16 mouse cellular contexts compared by ENCODE assay signal in the genomic region with DNA sequence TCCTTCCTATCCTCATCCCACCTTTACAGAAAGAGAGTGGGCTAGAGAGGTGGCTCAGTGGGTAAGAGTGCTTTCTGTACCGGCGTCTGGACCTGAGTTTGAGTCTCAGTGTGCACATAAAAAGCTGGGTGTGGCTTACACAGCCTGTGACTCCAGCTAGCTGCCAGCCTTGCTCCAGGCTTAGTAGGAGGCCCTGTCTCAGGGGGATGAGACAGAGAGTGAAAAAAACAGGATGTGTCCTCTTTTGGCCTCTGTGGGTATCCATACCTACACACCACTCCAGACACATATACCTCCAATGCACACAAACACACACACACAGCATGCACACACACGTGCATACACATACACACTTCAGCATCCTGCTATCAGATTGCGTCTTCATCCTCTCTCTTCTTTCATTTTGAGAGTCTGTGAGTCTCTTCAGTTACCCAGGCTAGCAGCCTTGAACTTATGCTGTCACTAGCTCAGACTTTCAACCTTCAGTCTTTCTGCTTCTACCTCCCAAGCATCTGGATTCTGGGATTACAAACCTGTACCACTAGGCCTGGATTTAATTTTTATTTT. TPM values are rescaled to one million over a fixed set of nuclear protein-coding genes. Genes with fewer than 3 reads are reported as not detected.
DNase-seq lines count a peak whose midpoint lies in the region; ATAC-seq lines count a peak whose summit lies in the region.
"Had no signal": no experiment of that assay in that cellular context is flagged by ENCODE, and none has a peak within 500 bp of the region (broad histone marks: within the 10 kb centered on the region; RNA-seq: fewer than 3 reads in every experiment).

No protein-coding gene starts in this region.

- peaks cover 11% of the 10 kb centered on the region; the same call in 1 of the 2 replicates for H3K4me1 ChIP-seq in forebrain, embryonic 14.5 days (ENCODE audit: control insufficient read depth, insufficient read depth, low read length)
- peaks cover 20% of the 10 kb centered on the region for H3K4me1 ChIP-seq in forebrain, embryonic 15.5 days
- peaks cover 21% of the 10 kb centered on the region for H3K4me1 ChIP-seq in midbrain, embryonic 12.5 days
- peaks cover 13% of the 10 kb centered on the region; the same call in 1 of the 2 replicates for H3K4me1 ChIP-seq in midbrain, embryonic 14.5 days (ENCODE audit: control insufficient read depth, insufficient read depth, low read length)
- H3K4me1 ChIP-seq in embryonic facial prominence, embryonic 15.5 days = peaks cover 30% of the 10 kb centered on the region

- H3K27me3 ChIP-seq in forebrain, embryonic 14.5 days (replicated peaks; ENCODE audit: control insufficient read depth, insufficient read depth, low read length) = no peaks in the 10 kb centered on the region
- no peaks in the 10 kb centered on the region for H3K27me3 ChIP-seq in forebrain, embryonic 15.5 days
- no peaks in the 10 kb centered on the region for H3K27me3 ChIP-seq in midbrain, embryonic 12.5 days
- H3K27me3 ChIP-seq in midbrain, embryonic 14.5 days (ENCODE audit: control insufficient read depth, insufficient read depth, low read length) = no peaks in the 10 kb centered on the region
- no peaks in the 10 kb centered on the region for H3K27me3 ChIP-seq in embryonic facial prominence, embryonic 15.5 days
- H3K27me3 ChIP-seq: lung, embryonic 15.5 days had no signal

- H3K4me3 ChIP-seq in forebrain, embryonic 14.5 days (ENCODE audit: low read depth, low read length) = no peak overlapping the region
- H3K4me3 ChIP-seq in forebrain, embryonic 15.5 days = no peak overlapping the region
- no peak overlapping the region for H3K4me3 ChIP-seq in midbrain, embryonic 12.5 days
- H3K4me3 ChIP-seq in midbrain, embryonic 14.5 days (replicated peaks; ENCODE audit: low read depth, low read length) = no peak overlapping the region
- no peak overlapping the region for H3K4me3 ChIP-seq in embryonic facial prominence, embryonic 15.5 days (replicated peaks)
- H3K4me3 ChIP-seq: lung, embryonic 15.5 days had no signal

- no peak for ATAC-seq in forebrain, embryonic 14.5 days
- ATAC-seq in forebrain, embryonic 15.5 days (replicated peaks) = no peak
- no peak for ATAC-seq in midbrain, embryonic 12.5 days (ENCODE audit: low FRiP score, low read depth)
- no peak for ATAC-seq in midbrain, embryonic 14.5 days (ENCODE audit: low FRiP score, low TSS enrichment)
- ATAC-seq in embryonic facial prominence, embryonic 15.5 days (ENCODE audit: insufficient number of reproducible peaks, low FRiP score, low TSS enrichment, low read depth) = no peak

- 82% methylated on average over 4 of the region's 4 CpGs for WGBS in forebrain, embryonic 14.5 days
- WGBS in forebrain, embryonic 15.5 days = 87% methylated on average over 4 of the region's 4 CpGs
- WGBS in midbrain, embryonic 12.5 days = 88% methylated on average over 4 of the region's 4 CpGs
- WGBS in midbrain, embryonic 14.5 days = 81% methylated on average over 4 of the region's 4 CpGs
- WGBS in embryonic facial prominence, embryonic 15.5 days = 65% methylated on average over 4 of the region's 4 CpGs

- no peak overlapping the region for H3K9ac ChIP-seq in forebrain, embryonic 14.5 days (ENCODE audit: low read length)
- no peak overlapping the region for H3K9ac ChIP-seq in forebrain, embryonic 15.5 days (replicated peaks)
- H3K9ac ChIP-seq in midbrain, embryonic 12.5 days (replicated peaks) = no peak overlapping the region
- no peak overlapping the region for H3K9ac ChIP-seq in midbrain, embryonic 14.5 days (replicated peaks; ENCODE audit: low read length)
- H3K9ac ChIP-seq in embryonic facial prominence, embryonic 15.5 days = no peak overlapping the region
- H3K9ac ChIP-seq: lung, embryonic 15.5 days had no signal

- no peak overlapping the region for H3K4me2 ChIP-seq in forebrain, embryonic 14.5 days (ENCODE audit: low read length)
- H3K4me2 ChIP-seq in forebrain, embryonic 15.5 days (replicated peaks) = no peak overlapping the region
- no peak overlapping the region for H3K4me2 ChIP-seq in midbrain, embryonic 12.5 days (replicated peaks)
- H3K4me2 ChIP-seq in midbrain, embryonic 14.5 days (ENCODE audit: low read length) = no peak overlapping the region
- no peak overlapping the region for H3K4me2 ChIP-seq in embryonic facial prominence, embryonic 15.5 days (replicated peaks)
- H3K4me2 ChIP-seq: lung, embryonic 15.5 days had no signal

- no peaks in the 10 kb centered on the region for H3K9me3 ChIP-seq in forebrain, embryonic 14.5 days (replicated peaks; ENCODE audit: control insufficient read depth, low read length)
- H3K9me3 ChIP-seq in forebrain, embryonic 15.5 days = no peaks in the 10 kb centered on the region
- H3K9me3 ChIP-seq in midbrain, embryonic 12.5 days = no peaks in the 10 kb centered on the region
- H3K9me3 ChIP-seq in midbrain, embryonic 14.5 days (ENCODE audit: control insufficient read depth, low read length) = no peaks in the 10 kb centered on the region
- H3K9me3 ChIP-seq in embryonic facial prominence, embryonic 15.5 days (replicated peaks) = no peaks in the 10 kb centered on the region
- H3K9me3 ChIP-seq: G1E; lung, embryonic 15.5 days had no signal

- H3K27ac ChIP-seq in forebrain, embryonic 14.5 days (ENCODE audit: low read depth, low read length) = 0 out of 2 replicates have a peak overlapping the region, but pooled peaks have one; percentile 21
- no peak overlapping the region for H3K27ac ChIP-seq in forebrain, embryonic 15.5 days (replicated peaks)
- H3K27ac ChIP-seq in midbrain, embryonic 12.5 days (replicated peaks) = 0 out of 2 replicates have a peak overlapping the region, but pooled peaks have one; percentile 74
- H3K27ac ChIP-seq in midbrain, embryonic 14.5 days (replicated peaks; ENCODE audit: low read depth, low read length) = no peak overlapping the region; the same call in 1 of the 2 replicates
- H3K27ac ChIP-seq in embryonic facial prominence, embryonic 15.5 days (replicated peaks) = 0 out of 2 replicates have a peak overlapping the region, but pooled peaks have one; percentile 5
- H3K27ac ChIP-seq: lung, embryonic 15.5 days had no signal

- H3K36me3 ChIP-seq in forebrain, embryonic 14.5 days (ENCODE audit: control insufficient read depth, insufficient read depth, low read length) = no peaks in the 10 kb centered on the region
- H3K36me3 ChIP-seq in forebrain, embryonic 15.5 days = no peaks in the 10 kb centered on the region
- no peaks in the 10 kb centered on the region for H3K36me3 ChIP-seq in midbrain, embryonic 12.5 days
- H3K36me3 ChIP-seq in midbrain, embryonic 14.5 days (ENCODE audit: control insufficient read depth, insufficient read depth, low read length) = no peaks in the 10 kb centered on the region
- no peaks in the 10 kb centered on the region for H3K36me3 ChIP-seq in embryonic facial prominence, embryonic 15.5 days
- H3K36me3 ChIP-seq: G1E; lung, embryonic 15.5 days had no signal

- DNase-seq in forebrain, embryonic 14.5 days (ENCODE audit: low spot score) = no peak
- DNase-seq in midbrain, embryonic 14.5 days = no peak
- peak; percentile 29 for DNase-seq in naive thymus-derived CD4-positive, alpha-beta T cell, adult 2 months (ENCODE audit: low read depth)
- no peak for DNase-seq in kidney, postnatal 4 days
- no peak for DNase-seq in layer of hippocampus, postnatal 14 days (ENCODE audit: low spot score in 2 of 2)
- DNase-seq: adrenal gland, postnatal 36 days; B cell, adult 2 months; cerebellum, postnatal 14 days; kidney, adult 9 months; liver; right cerebral cortex, postnatal 4 days had no signal

RNA-seq across cellular contexts. Expression of a gene that starts 14.3 kb away (rescaled TPM):
- 2,309 and 2,480 TPM in 2 replicates for polyA plus RNA-seq in forebrain, embryonic 14.5 days (2014; fragmentation: Nextera tagmentation; extraction: Ambion mirVana)
- polyA plus RNA-seq in forebrain, embryonic 15.5 days (2015; fragmentation: Nextera tagmentation; extraction: Ambion mirVana) = 2,368 and 2,448 TPM in 2 replicates
- polyA plus RNA-seq in midbrain, embryonic 12.5 days (2016; fragmentation: Nextera tagmentation; extraction: Ambion mirVana) = 2,626 and 2,824 TPM in 2 replicates
- polyA plus RNA-seq in midbrain, embryonic 14.5 days (2014; fragmentation: Nextera tagmentation; extraction: Ambion mirVana) = 2,168 and 2,208 TPM in 2 replicates
- 1,945 and 2,079 TPM in 2 replicates for polyA plus RNA-seq in embryonic facial prominence, embryonic 15.5 days (2015; fragmentation: Nextera tagmentation; extraction: Ambion mirVana)
- total RNA-seq in layer of hippocampus, postnatal 14 days (2021) = 100 to 1,000 TPM; 453 to 549 TPM

Comparison
In these comparisons a context has a peak if more than half of its experiments do, and no peak if none do; other contexts are left out.
1. H3K27ac ChIP-seq: peak in forebrain, embryonic 14.5 days (single experiment), midbrain, embryonic 12.5 days (single experiment) and embryonic facial prominence, embryonic 15.5 days (single experiment); none in forebrain, embryonic 15.5 days (single experiment) and midbrain, embryonic 14.5 days (single experiment).